Mouse (Mus musculus): ENCODE results near the gene Hspb6.
A peak's percentile ranks its signal among the peaks of the same experiment; 100 is the strongest.

Hspb6 gene

DNA sequence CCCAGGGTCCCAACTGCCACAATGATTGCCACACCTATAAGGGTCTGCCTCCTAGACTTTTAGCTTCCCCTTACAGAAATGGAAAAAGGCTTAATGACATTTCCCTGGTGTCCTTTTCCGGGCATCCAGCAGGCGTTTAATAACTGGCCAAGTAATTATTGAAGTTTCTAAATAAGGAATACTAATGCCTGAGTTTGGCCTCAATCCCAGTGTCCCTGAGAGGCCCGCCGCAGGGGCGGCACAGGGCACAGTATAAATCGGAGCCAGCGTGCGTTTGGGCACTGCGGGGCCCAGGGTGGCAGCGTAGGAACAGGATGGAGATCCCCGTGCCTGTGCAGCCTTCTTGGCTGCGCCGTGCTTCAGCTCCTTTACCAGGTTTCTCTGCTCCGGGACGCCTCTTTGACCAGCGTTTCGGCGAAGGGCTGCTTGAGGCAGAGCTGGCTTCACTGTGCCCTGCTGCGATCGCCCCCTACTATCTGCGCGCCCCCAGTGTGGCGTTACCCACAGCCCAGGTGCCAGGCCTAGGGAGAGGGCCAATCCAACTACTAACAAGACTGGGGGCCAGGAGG lies 1.1 kb downstream of the Hspb6 start:
- no peak for DNase-seq (ENCODE audit: low spot score)

DNA sequence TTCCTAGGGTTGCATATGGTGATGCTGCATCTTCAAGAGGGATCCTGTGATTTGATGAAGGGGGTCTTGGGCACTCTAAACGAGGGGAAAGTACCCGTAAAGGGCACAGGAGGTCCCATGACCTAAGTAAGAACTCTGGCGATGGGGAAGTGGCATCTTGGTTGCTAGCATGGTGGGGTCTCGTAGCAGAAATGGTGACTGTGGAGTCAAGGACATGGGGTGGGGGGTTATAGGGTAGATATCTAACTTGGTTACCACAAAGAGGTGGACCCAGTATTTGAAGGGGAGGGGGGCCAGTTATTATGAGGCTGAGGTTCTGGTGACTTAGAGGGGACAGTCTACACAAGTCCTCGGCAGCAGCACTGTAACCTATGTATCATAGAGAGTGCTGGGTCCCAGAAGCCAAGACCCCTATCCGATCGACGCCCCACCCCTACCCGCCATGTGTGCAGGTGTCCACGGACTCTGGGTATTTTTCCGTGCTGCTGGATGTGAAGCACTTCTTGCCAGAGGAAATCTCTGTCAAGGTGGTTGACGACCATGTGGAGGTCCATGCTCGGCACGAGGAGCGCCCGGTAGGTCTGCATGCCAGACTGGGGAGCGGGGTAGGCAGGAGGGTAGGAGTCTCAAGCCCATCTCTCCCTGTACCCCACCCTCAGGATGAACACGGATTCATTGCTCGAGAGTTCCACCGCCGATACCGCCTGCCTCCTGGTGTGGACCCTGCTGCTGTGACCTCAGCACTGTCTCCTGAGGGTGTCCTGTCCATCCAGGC lies 2.0 kb downstream of the Hspb6 start:
- no peak for DNase-seq (ENCODE audit: low spot score)

- DNase-seq (ENCODE audit: low spot score), result no peak
These were observed 5.0 kb downstream of the Hspb6 start for GRCm38 (mm10) chr7:30556894-30557536.

- no peak for DNase-seq (ENCODE audit: low spot score)
These were observed 6.0 kb downstream of the Hspb6 start for GRCm38 (mm10) chr7:30557901-30558514.

DNA sequence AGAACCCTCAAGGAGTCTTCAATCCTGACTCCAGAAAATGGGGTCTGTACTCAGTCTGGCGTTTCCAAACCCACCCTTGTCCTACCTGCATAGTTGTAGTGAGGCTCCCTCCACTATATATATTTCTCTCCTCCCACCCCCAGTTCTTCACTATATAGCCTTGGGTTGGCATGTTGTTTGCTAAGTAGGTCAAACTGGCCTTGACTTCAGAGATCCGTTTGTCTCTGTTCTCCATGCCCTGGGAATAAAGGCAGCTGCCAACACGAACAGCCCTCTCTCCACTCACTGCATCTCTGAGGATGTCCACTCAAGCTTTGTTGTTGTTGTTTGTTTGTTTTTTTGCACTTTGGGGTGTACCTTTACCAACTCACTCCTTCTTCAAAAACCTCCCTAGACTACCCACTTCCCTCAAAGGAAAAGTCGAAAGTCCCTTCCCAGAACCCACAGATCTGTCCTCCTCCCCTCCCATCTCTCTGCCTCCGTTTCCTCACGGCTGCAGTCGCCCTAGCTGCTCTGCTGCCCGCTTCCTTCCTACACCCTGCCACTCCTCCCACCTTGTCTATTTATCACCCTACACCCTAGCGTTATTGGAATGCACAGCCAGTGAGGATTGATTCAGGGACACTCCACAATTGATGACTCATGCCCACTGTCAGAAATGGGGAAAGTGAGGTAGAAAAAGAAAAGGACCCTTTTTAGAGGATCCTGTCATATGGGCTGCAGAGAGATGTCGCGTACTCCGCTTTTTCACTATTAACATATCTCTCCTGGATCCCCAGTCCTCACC lies 6.9 kb downstream of the Hspb6 start:
- DNase-seq (ENCODE audit: low spot score), result no peak

- peak; percentile 96 for DNase-seq (ENCODE audit: low spot score)
These were observed 7.5 kb downstream of the Hspb6 start, which contains the start of gene Lin37 for GRCm38 (mm10) chr7:30559443-30559954. Gene Lin37, minus strand, starts transcription at chr7:30559838.

DNA sequence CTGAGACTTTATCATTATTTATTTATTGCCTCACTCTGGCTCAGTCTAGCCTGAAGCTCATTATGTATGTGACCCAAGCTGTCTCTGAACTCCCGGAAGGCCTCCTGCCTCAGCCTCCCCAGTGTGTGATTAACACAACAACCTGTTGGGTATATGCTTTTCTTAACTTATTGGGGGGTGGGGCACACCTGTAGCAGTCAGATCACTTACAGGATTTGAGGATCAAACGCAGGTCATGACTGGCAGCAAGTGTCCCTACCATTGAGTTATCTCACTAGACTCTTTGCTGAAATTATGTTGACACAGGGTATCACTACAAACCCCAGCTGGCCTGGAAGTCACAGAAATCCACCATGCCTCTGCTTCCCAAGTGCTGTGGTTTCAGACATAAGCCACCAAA lies 8.3 kb downstream of the Hspb6 start:
- DNase-seq (ENCODE audit: low spot score), result no peak

- DNase-seq (ENCODE audit: low spot score), result peak; percentile 66
These were observed 10.6 kb downstream of the Hspb6 start for GRCm38 (mm10) chr7:30562526-30563116.

DNA sequence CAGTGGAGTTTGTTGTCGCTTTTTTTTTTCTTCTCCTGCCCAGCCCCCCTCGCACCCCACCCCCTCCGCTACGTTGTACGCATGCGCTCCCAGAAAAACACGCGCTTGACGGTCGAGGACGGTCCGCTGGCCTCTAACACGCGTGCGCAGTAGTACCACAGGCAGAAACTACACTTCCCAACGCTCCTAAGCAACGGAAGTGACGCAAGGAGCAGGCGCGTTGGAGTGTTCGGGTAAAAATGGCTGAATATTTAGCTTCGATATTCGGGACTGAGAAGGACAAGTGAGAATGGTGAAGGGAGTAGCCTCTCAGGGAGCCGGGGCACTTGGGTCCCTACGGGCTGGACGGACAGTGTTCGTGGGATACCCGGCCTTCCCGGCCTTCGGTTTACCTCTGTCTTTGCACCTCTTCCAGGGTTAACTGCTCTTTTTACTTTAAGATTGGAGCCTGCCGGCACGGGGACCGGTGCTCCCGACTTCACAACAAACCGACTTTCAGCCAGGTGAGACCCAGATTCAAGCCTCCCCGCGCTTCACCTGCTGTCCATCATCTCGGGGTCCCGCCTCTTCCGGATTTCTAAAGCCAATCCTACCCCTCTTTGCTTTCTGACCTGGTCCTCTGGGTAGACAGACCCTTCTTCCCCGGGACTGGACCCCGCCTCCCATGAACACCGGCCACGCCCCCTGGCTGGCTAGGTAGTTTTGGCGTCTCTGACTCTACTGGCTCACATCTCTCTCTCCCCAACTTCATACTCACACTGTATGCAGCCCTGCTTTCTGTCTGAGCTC lies 11.3 kb downstream of the Hspb6 start, which contains the start of the genes U2af1l4, Gm49396 and Psenen:
TSS of gene U2af1l4 (plus strand) at position 185 of the 789 bp plus-strand sequence.
TSS of gene Gm49396 (plus strand) at position 228 of the 789 bp plus-strand sequence.
TSS of gene Psenen (minus strand) at position 511 of the 789 bp plus-strand sequence.
- DNase-seq (ENCODE audit: low spot score), result peak; percentile 97

DNA sequence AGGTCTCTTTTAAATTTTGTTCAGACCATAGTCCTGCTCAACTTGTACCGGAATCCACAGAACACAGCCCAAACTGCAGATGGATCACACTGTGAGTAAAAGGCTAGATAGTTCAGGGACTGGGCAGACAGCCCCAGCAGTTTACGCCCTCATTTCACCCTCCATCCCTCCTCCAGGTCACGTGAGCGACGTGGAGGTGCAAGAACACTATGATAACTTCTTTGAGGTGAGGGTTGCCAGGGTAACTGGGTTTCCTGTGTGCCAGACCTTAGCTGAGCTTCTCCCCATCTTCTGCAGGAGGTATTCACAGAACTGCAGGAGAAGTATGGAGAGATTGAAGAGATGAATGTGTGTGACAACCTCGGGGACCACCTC lies 11.9 kb downstream of the Hspb6 start:
- no peak for DNase-seq (ENCODE audit: low spot score)

DNA sequence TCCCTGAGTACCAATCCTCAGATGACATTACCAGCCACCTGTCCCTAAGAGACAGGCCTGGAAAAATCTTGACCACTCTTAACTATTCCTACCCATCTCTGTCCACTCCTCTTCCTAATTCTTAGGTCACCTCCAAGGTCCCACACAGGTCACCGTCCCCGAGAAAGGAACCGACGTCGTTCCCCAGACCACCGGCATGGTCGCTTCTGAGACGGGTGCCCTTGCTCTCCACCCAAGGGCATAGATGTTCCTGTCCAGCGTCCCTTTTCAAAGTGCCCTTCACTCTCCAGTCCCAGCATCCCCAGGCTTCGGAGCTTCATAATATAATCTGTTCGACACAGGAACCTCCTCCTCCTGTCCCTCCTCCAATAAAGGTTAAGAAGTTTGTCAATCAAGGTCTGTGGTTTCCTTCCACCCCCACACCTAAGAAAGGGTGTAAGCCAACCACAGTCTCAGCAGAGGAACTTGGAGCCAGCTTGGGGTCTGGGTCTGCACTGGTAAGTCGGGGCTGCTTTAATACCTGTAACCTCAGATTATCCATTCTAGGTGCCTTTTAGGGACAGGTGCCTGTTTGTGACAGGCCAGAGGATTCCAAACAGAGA lies 13.1 kb downstream of the Hspb6 start, which contains the start of gene Igflr1:
TSS of gene Igflr1 (plus strand) at position 458 of the 602 bp plus-strand sequence.
- DNase-seq (ENCODE audit: low spot score), result peak; percentile 15

GRCm38 (mm10) chr7:30566033-30566432 lies 14.1 kb downstream of the Hspb6 start:
- no peak for DNase-seq (ENCODE audit: low spot score)

DNA sequence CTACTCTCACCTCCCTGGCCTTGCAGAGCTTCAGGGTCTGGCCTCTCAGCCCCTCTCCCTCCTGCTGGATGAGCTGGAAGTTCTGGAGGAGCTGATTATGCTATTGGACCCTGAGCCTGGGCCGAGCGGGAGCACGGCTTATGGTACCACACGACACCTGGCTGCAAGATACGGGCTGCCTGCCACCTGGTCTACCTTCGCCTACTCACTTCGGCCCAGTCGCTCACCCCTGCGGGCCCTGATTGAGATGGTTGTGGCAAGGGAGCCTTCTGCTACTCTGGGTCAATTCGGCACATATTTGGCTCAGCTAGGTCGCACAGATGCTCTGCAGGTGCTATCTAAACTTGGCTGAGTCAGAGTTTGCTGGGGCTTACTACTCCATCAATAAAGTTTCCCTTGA lies 15.6 kb downstream of the Hspb6 start:
- DNase-seq (ENCODE audit: low spot score), result no peak

- no peak for DNase-seq (ENCODE audit: low spot score)
These were observed 20.4 kb downstream of the Hspb6 start for GRCm38 (mm10) chr7:30572389-30572788.

DNA sequence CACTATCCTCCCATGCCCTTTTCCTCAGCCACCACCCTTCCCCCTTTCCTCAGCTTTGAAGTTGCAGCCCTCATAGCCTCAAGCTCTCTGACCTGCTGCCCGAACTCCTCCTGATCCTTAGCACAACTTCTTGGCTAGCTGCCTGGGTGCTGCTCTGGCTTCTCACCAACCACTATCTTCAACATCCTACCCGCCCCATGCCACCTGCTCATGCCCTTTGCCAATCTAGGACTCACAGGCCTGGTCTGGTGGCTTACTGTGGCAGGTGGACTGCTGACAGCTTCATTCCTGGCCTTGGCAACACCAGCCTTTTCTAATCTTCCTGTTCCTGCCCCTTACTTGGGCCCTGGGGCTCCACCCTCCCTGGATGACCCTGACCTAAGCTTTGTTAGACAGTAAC lies 21.0 kb downstream of the Hspb6 start:
- peak; percentile 66 for DNase-seq (ENCODE audit: low spot score)

- no peak for DNase-seq (ENCODE audit: low spot score)
These were observed 28.0 kb downstream of the Hspb6 start for GRCm38 (mm10) chr7:30579950-30580349.

- DNase-seq (ENCODE audit: low spot score), result no peak
These were observed 29.6 kb downstream of the Hspb6 start for GRCm38 (mm10) chr7:30581547-30581946.

DNA sequence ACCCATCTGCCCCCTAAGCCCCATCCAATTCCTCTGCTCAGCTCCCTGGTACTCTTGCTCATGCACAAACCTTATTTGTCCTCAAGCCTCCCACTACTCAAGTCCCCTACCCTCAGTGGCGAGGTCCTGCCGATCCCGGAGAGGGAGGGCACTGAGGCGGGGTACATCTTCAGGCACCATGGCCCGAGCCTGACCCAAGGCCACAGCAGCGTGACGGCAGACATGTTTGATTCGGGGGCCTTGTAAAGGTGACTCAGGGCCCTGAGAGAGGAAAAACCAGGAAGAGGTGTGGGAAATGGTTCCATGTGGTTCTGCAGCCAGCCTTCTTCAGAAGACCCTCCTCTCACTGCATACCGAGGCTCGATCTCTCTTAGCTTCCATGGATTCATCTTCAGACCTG lies 32.4 kb downstream of the Hspb6 start:
- no peak for DNase-seq (ENCODE audit: low spot score)

DNA sequence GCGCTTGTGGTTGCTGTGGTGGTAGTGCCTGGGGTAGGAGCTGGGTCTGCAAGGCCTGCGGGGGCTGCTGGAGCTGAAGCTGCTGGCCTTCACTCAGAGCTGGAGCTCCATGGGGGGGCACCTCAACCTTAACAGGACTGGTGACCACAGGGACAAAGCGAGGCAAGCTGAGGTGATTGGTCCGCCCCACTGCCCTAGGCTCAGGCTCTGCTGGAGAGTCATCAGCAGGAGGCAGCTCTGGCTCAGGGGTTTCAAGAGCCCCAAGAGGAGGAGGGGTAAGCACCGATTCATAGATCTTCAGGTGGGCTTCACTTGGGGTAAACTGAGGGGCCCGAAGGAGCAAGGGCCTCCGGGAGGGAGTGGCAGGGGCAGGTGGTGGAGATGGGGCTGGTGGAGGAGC lies 33.2 kb downstream of the Hspb6 start:
- DNase-seq (ENCODE audit: low spot score), result no peak
